Mouse (Mus musculus) heart, adult 2 months (tissue): Measurements from ENCODE around the gene Col25a1.
A peak's percentile ranks its signal among the peaks of the same experiment; 100 is the strongest.

Source experiments
- CTCF ChIP-seq: fragments of 200-600 bp; IDR thresholded peaks from 2 replicates; pipeline ENCODE4 v1.8.1; 2022; ENCODE audit warnings: antibody characterized with exemption, mild to moderate bottlenecking, moderate library complexity
- POLR2A ChIP-seq: fragments of 200-500 bp; IDR thresholded peaks from 2 replicates; pipeline ENCODE4 v1.6.1; 2011; ENCODE audit warnings: mild to moderate bottlenecking, low read depth, low read length, control low read depth; ENCODE audit not compliant: insufficient read depth

GRCm38 (mm10) chr3:130129635-130130206 lies 1.6 kb upstream of the Col25a1 start:
- TF ChIP-seq CTCF: peak; percentile 37
- TF ChIP-seq POLR2A: no peak
